Mouse (Mus musculus): Measurements from ENCODE around the gene Apoh.

Gene Apoh

GRCm38 (mm10) chr11:108342781-108343768 lies at the start of gene Apoh:
Gene Apoh, plus strand, starts transcription at chr11:108343354.
- DNase-seq: peak; percentile 61 to 73

- no peak for DNase-seq
Observed at GRCm38 (mm10) chr11:108293843-108294242, 49.3 kb upstream of the Apoh start.

DNA sequence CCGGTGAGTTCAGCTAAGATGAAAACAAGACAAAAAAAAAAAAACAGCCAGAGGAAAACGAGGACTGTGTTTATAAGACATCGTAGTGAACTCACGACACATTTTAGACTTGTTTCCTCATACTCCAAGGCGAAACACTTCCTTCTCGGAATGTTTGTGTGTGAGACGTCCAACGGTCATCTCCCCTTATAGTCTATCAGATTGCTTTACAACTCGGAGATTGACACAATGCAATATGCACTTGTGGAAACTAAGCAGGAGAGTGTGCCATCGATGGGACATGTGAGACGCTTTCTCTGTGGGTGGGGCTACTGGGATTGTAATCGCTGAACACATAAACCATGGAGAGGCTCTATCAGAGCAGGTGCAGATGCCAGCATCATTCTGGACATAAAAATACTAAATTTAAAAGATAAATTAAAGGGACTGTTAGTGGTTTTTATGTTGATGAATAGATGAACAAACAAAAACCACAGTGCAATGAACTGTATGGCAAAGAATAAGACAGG lies 48.8 kb upstream of the Apoh start:
- DNase-seq: no peak

- no peak for DNase-seq
Observed at GRCm38 (mm10) chr11:108295373-108295772, 47.8 kb upstream of the Apoh start.

DNA sequence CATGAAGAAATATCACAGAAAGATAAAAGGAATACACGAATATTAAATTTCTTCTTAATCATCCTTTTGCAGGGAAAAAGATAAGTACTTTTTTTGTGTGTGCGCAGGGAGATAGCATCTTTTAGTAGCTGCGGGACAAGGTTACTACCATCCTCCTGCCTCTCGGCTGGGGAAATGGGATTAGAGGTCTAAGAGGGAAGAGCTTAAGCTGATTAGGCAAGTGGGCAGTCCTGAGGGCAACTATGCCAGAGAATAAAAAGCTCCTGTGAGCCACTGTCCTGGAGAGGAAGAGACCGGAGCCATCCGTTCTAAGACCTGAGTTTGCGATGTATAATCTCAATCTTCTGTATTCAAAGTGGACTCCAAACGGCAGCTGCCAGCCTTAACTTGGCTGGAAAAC lies 45.2 kb upstream of the Apoh start:
- no peak for DNase-seq

DNA sequence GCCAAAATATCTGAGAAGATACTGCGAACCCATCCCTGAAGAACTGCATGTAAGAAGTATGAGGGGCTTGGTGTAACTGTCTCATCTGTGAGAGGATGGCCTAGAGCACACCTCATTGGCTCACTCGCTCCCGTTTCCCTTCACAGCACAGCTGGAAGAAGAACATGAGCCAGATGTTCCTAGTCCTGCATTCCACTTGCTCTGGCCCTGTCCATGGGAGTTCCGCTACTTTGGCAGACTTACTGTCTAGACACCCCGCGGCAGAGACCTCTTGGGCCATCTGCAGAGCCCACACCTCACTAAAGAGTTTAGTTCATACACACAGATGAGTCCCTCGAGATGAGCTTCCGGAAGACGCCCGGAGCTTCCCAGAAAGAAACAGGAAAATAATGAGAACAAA lies 43.2 kb upstream of the Apoh start:
- DNase-seq: no peak

DNA sequence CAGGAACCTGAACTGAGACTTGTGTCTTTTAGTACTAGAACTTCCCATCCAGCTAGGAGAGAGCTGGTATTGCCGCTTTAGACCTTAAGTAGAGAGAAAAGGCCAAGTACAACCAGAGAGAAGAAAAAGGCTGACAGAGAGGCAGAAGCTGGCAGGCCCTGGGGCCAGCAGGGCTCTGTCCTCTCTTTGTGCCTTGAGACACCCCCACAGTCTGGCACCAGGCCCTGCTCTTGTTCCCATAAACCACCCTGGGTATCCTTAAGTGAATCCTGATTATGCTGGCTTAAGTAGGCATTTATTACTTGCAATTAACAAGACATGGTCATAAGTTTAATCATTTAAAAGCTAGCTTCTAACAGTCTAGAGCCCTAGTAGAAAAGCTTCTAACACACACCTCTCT lies 42.7 kb upstream of the Apoh start:
- no peak for DNase-seq

DNA sequence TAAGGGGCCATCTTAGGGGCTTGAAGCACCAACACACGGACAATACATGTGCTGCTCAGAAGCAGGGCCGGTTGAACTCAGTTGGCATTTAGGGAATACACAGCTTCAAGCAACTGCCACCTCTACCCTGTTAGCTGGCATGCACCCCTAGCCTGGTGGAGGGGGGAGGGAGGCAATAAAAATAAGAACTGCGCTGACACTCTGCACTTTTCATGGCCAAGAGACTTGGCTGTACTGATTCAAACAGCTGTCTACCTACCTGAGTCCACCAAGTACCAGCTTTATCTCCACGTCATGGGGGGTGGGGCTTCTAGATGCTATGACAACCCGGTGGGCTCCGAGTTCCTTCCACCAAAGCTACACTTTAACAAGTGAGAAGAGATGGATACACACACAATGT lies 42.1 kb upstream of the Apoh start:
- no peak for DNase-seq

GRCm38 (mm10) chr11:108301796-108302490 lies 41.2 kb upstream of the Apoh start:
- DNase-seq: no peak

DNA sequence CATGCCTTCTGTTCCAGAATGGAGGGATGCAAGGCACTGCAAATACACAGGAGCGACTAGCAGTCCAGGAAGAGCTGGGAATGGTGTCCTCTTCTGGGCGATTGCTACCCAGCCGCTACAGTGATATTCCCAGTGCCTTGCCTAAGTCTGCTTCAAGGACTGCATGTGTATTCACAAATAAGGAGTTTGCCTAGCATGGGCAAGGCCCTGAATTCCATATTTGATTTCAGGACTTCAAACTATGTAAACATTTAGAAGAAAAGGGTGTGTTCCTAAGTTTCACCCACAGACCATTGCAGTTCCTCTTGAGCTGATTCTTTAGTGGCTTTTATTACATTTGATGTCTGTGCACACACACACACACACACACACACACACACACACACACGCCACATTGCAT lies 39.4 kb upstream of the Apoh start:
- DNase-seq: no peak

DNA sequence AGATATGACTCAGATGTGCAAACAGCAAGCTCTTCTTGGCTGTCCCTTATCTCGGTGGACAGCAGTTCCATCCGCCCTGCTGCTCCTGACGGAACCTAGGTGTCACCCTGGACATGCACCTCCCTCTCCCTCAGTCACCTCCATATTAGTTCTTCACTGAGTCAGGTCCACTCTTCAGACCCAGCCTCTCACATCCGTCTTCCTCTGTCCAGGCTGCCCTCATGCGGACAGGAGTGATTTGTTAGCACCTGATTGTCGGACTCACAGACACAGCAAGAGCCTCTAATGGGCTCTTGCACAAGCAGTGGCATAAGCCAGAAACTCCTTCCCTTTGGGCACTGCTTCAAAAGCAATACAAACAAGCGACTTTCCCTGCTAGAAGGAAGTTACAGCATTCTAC lies 35.9 kb upstream of the Apoh start:
- DNase-seq: no peak

DNA sequence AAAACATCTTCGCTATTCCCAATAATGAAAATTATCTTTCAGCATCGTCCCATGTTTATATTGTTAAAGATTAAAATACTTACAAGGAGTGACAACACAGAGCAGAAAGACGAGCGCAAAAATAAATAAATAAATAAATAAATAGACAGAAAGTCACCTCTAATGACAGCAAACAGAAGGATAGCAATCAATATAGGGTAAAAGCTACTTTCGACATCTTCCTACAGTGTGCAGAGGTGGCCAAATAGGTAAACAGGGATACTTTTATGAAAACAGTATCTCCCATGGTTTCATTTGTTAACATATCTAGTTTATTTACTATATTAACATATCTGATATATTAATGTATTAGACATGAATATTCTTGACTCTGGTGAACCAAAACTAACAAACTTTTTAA lies 34.9 kb upstream of the Apoh start:
- DNase-seq: no peak

DNA sequence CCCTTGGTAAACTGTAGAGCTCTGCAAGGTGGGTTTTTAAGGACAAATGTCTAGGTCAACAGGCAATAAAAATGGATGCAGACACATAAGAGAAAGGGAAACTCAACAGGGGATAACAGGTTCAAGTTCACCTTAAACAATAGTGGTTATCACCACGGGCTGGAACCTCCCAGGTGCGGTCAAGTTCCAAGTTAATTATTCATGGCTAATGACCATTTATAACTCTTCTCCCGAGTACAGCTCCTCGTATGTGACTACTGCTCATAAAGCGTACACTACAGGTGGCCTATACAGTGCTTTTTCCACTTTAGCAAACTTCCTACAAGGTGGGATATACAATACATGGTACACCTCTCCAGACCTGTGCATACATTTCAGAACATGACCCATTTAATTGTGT lies 33.4 kb upstream of the Apoh start:
- peak; percentile 20 to 26 for DNase-seq

- DNase-seq: no peak
Observed at GRCm38 (mm10) chr11:108311912-108312311, 31.2 kb upstream of the Apoh start.

DNA sequence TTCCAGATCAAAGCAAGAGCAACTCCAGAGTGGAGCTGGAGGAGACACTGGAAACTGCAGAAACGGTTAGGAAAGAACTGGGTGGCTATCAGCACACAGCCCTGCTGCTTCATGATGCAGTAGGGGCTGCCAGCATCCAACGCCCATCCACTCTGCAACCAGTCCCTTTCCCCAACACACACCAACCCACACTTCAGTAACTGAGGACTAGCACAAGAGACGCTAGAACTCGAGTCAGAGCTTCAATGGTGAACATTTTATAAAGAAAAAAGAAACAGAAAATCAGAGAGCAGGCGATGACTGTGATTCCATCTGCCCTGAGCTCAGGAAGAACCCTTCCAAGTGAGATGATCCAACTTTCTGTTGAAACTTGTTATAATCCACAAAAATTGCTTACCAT lies 30.6 kb upstream of the Apoh start:
- DNase-seq: no peak

GRCm38 (mm10) chr11:108315736-108316135 lies 27.4 kb upstream of the Apoh start:
- no peak for DNase-seq

- DNase-seq: no peak
Observed at GRCm38 (mm10) chr11:108317878-108318277, 25.3 kb upstream of the Apoh start.

- no peak for DNase-seq
Observed at GRCm38 (mm10) chr11:108319162-108319561, 24.0 kb upstream of the Apoh start.

DNA sequence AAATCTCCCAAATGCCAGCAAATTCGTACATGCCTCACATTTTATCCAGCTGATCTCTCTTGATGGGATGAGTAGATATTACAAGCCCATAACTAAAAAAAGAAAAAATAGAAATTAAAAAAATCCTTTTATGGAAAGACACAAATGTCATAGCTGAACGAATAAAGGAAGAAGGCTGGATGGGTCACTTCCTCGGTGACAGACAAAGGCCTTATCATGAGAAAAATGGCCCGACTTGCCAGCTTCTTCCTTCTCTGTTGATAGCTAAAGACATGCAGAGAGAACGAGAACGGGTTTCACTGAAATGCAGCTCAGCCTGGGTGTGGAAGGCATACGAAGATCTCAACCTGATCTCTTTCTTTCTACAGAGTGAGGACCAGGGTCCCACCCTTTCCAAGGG lies 22.6 kb upstream of the Apoh start:
- no peak for DNase-seq

DNA sequence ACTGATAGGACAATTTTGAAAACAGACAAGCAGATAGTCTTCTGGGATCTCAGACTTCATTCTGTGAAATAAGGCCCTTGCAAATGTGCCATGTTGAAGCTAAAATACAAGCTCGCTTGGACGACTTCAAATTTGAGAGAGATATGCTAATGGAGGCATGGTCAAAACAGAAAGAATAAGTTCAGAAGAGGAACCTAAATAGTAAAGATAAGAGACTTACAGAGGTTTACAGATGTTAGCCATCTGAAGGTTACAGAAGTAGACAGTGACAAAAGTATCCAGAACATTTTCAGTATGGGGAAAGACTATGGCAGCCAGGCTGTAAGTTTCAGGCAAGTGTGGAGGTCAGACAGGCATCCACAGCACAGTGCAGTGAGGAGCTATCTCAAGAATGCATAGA lies 21.0 kb upstream of the Apoh start:
- no peak for DNase-seq

DNA sequence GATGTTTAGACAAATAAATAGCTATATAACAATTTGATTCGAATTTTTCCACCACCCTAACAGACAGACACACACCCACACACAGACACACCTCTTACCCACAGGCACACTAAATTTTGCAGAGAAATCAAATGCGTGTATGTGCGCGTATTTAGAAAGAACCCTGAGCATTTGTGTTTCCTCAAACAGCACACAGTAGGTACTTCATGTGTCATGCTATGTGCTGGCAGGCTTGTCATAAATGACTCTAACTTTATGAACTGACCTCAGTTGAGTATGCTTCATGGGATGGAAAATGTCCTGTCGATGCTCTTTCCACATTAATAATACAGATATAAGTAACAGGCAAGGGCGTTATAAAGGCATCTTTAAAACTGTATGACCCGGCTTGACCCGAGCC lies 17.2 kb upstream of the Apoh start:
- DNase-seq: no peak

DNA sequence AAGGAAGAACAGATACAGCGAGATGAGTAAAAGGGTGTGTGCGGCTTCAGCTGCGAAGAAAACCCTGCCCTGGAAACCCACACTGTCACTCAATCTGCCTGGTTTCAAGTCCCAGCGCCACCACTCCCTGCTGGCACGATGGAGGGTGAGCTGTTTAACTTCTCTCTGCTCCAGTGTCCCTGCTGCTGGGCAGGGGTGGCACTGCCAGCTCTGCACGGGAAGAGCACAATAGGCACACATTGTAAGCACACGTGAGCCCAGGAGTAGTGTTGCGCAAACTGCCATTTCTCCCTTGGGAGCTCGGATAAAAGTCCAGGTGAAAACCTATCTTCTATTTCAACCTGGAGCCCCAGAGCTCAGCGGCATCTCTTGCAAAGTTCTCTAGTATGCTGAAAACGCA lies 12.3 kb upstream of the Apoh start:
- DNase-seq: no peak

- no peak for DNase-seq
Observed at GRCm38 (mm10) chr11:108333006-108333405, 10.1 kb upstream of the Apoh start.
